Mouse (Mus musculus) ES-Bruce4 (cell line): ENCODE results near the gene Apbb2.

Experiments
- CTCF ChIP-seq: IDR thresholded peaks from one replicate; pipeline ENCODE4 v1.8.1; 2011; ENCODE audit warnings: low read depth, low read length
- POLR2A ChIP-seq: IDR thresholded peaks from one replicate; pipeline ENCODE4 v1.8.1; 2011; ENCODE audit warnings: low read length; ENCODE audit not compliant: insufficient read depth

DNA sequence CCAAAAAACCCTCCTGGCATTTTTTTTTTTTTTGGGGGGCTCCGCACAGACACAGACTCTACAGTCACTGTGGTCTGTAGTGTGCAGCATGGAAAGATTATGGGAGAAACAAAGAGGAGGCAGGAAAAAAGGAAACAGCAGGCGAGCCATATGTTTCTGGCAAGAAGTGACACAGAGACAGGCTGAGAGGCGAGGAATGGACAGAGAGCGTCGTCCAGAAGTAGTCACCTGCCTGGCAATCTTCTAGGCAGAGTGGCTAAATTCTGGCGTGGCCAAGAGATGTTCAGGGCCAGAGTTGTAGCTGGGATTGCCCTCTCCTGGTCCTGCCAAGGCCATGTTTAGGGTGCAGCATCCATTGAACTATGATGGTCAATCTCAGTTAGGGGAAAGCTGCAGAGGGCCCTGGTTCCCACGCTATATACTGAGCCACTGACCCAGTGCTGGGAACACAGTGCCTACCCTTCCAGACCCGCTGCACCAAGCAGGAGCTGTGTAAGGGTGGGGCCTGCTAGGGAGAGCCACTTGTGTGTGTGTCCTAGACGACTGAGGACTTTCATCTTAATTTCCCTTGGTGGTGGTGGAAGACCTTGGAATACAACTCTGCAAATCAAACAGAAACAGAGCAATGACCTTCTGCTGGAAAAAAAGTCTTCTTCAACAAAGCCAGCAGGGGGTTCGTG lies 224.7 kb downstream of the Apbb2 start:
- TF ChIP-seq CTCF (no peak), POLR2A (no peak)
